Mouse (Mus musculus): Measurements from ENCODE around the gene Suds3. TPM values are rescaled to one million over a fixed set of nuclear protein-coding genes. Genes with fewer than 3 reads are reported as not detected.

The Suds3 gene
- polyA plus RNA-seq, 1 experiment from 2014 or later: 51.1 TPM

DNA sequence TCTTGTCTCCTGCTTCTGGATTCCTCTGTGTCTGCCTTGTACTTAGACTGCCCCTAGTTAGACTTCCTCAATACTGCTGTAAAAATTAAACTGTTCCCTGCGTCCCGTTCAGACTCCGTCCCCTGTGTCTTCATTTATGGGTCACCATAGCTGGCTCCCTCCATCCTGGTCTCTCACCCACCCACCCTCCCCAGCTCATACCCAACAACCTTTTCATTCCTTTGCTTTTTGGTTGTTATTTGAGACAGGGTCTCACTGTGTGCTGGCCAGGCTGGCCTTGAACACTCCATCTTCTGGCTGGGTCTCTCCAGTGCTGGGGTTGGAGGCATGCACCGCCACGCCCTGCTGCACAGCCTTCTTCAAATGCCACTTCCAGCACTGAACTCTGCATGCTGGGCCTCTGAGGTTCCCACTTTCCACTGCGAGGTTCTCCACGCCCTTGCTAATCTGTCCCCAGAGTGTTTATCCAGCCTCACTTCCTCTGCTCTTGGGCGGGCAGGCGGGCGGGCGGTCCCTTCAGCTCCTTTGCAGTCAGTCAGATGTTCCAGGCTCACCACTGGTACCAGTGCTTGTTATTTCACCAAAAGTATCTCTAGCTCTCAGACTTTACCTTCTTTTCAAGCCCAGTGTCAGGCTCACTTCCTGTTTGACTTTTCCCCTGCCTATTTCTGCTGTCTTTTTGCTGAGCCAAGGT lies 22.5 kb upstream of the Suds3 start:
- no peak overlapping the region for H3K4me3 ChIP-seq (ENCODE audit: low read depth, low read length)
- no peak overlapping the region for H3K9ac ChIP-seq (replicated peaks; ENCODE audit: low read depth, low read length)
- H3K9me3 ChIP-seq (ENCODE audit: control insufficient read depth, low read length): no peaks in the 10 kb centered on the region
- no peak overlapping the region for H3K4me2 ChIP-seq (ENCODE audit: low read depth, low read length)
- H3K27me3 ChIP-seq (ENCODE audit: control insufficient read depth, insufficient read depth, low read length): no peaks in the 10 kb centered on the region
- WGBS: 90% methylated on average over 11 of the region's 11 CpGs
- no peak overlapping the region for H3K27ac ChIP-seq (ENCODE audit: low read depth, low read length)
- no peaks in the 10 kb centered on the region for H3K36me3 ChIP-seq (ENCODE audit: control insufficient read depth, insufficient read depth, low read length)
- no peaks in the 10 kb centered on the region for H3K4me1 ChIP-seq (ENCODE audit: control insufficient read depth, insufficient read depth, low read length)
- no peak for ATAC-seq (ENCODE audit: low read depth)

DNA sequence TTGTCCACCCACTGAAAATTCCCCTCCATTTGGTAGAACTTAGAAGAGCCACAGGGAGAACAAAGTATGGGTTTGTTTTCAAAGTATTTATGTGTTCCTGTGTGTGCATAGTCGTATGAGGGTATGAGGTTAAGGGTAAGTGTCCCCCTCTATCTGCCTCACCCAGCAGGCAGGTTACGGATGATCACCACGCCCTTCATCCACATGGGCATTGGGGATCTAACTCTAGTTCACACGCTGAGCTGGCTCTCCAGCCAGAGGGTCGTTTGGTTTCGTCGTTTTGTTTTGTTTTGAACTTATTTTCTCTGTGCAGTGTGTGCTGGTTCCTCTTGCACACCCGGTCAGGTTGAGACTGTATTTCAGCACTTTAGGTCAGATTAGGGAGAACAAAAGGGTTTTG lies 21.7 kb upstream of the Suds3 start:
- Histone ChIP-seq H3K27me3 (ENCODE audit: control insufficient read depth, insufficient read depth, low read length) (no peaks in the 10 kb centered on the region), H3K36me3 (ENCODE audit: control insufficient read depth, insufficient read depth, low read length) (no peaks in the 10 kb centered on the region), H3K9me3 (ENCODE audit: control insufficient read depth, low read length) (no peaks in the 10 kb centered on the region), H3K4me1 (ENCODE audit: control insufficient read depth, insufficient read depth, low read length) (no peaks in the 10 kb centered on the region), H3K27ac (ENCODE audit: low read depth, low read length) (no peak overlapping the region), H3K4me3 (ENCODE audit: low read depth, low read length) (no peak overlapping the region), H3K4me2 (ENCODE audit: low read depth, low read length) (no peak overlapping the region), H3K9ac (replicated peaks; ENCODE audit: low read depth, low read length) (no peak overlapping the region)
- WGBS: 85% methylated on average over 8 of the region's 8 CpGs
- no peak for ATAC-seq (ENCODE audit: low read depth)

DNA sequence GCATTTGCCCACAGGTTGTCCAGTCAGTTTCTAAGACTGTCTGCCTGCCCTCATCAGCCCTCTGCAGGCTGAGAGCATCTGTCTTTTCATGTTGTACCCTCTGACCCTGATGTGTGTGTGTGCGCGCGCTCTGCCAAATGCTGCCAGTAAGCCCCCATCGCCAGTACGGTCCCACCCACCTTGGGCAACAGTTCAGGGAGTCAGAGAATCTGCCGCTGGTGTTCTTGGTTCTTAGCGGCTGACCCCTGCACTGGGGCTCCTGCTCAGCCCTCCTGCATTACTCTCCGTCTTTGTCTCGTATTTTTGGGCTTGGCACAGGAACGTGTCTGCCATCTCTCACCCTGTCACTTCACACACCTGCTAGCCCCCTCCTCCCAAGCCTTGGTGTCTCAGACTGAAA lies 21.1 kb upstream of the Suds3 start:
- WGBS: 70% methylated on average over 10 of the region's 10 CpGs
- no peaks in the 10 kb centered on the region for H3K27me3 ChIP-seq (ENCODE audit: control insufficient read depth, insufficient read depth, low read length)
- no peaks in the 10 kb centered on the region for H3K36me3 ChIP-seq (ENCODE audit: control insufficient read depth, insufficient read depth, low read length)
- no peaks in the 10 kb centered on the region for H3K4me1 ChIP-seq (ENCODE audit: control insufficient read depth, insufficient read depth, low read length)
- no peak overlapping the region for H3K4me3 ChIP-seq (ENCODE audit: low read depth, low read length)
- H3K4me2 ChIP-seq (ENCODE audit: low read depth, low read length): no peak overlapping the region
- no peak overlapping the region for H3K27ac ChIP-seq (ENCODE audit: low read depth, low read length)
- no peak overlapping the region for H3K9ac ChIP-seq (replicated peaks; ENCODE audit: low read depth, low read length)
- no peak for ATAC-seq (ENCODE audit: low read depth)
- H3K9me3 ChIP-seq (ENCODE audit: control insufficient read depth, low read length): no peaks in the 10 kb centered on the region

DNA sequence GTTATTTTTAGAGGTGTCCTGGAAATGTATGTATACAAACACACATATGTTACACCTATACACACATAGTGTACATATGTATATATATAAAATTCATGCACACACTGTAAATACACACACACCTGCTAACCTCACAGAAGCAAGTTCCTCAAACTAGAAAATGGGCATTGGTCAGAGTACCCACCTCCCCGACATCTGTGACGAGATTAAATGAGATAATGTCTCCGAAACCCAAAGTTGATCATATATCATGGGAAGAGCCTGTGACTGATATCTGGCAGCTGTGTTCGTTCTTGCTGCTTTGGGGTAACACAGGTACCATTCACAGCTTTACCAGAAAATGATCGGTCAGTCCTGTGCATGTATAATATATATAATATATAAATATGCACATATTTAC lies 20.7 kb upstream of the Suds3 start:
- H3K36me3 ChIP-seq (ENCODE audit: control insufficient read depth, insufficient read depth, low read length): no peaks in the 10 kb centered on the region
- no peak overlapping the region for H3K4me2 ChIP-seq (ENCODE audit: low read depth, low read length)
- H3K9me3 ChIP-seq (ENCODE audit: control insufficient read depth, low read length): no peaks in the 10 kb centered on the region
- 89% methylated on average over 5 of the region's 5 CpGs for WGBS
- no peaks in the 10 kb centered on the region for H3K27me3 ChIP-seq (ENCODE audit: control insufficient read depth, insufficient read depth, low read length)
- no peak for ATAC-seq (ENCODE audit: low read depth)
- H3K9ac ChIP-seq (replicated peaks; ENCODE audit: low read depth, low read length): no peak overlapping the region
- no peak overlapping the region for H3K4me3 ChIP-seq (ENCODE audit: low read depth, low read length)
- no peaks in the 10 kb centered on the region for H3K4me1 ChIP-seq (ENCODE audit: control insufficient read depth, insufficient read depth, low read length)
- H3K27ac ChIP-seq (ENCODE audit: low read depth, low read length): no peak overlapping the region

DNA sequence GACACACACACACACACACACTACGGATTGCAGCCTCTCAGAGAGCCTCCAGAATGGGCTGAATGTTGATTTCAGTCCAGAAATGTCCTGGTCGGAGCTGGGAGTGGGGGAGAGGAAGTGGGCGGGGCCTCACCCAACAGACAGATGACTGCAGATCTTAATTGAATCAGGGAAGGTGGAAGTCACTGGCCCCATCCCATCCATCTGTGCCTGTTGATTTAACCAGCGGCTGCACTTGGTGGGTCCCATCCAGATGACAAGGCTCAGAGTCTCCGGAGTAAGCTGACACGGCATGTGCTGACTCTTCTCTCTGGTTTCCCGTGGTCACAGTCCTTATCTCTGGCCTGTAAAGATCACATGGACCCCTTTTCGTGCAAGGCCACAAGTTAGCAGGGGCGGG lies 20.0 kb upstream of the Suds3 start:
- Histone ChIP-seq H3K36me3 (ENCODE audit: control insufficient read depth, insufficient read depth, low read length) (no peaks in the 10 kb centered on the region), H3K4me3 (ENCODE audit: low read depth, low read length) (no peak overlapping the region), H3K9ac (replicated peaks; ENCODE audit: low read depth, low read length) (no peak overlapping the region), H3K4me2 (ENCODE audit: low read depth, low read length) (no peak overlapping the region), H3K27ac (ENCODE audit: low read depth, low read length) (no peak overlapping the region), H3K9me3 (ENCODE audit: control insufficient read depth, low read length) (no peaks in the 10 kb centered on the region), H3K27me3 (ENCODE audit: control insufficient read depth, insufficient read depth, low read length) (no peaks in the 10 kb centered on the region), H3K4me1 (ENCODE audit: control insufficient read depth, insufficient read depth, low read length) (no peaks in the 10 kb centered on the region)
- ATAC-seq (ENCODE audit: low read depth): no peak
- 48% methylated on average over 9 of the region's 9 CpGs for WGBS

DNA sequence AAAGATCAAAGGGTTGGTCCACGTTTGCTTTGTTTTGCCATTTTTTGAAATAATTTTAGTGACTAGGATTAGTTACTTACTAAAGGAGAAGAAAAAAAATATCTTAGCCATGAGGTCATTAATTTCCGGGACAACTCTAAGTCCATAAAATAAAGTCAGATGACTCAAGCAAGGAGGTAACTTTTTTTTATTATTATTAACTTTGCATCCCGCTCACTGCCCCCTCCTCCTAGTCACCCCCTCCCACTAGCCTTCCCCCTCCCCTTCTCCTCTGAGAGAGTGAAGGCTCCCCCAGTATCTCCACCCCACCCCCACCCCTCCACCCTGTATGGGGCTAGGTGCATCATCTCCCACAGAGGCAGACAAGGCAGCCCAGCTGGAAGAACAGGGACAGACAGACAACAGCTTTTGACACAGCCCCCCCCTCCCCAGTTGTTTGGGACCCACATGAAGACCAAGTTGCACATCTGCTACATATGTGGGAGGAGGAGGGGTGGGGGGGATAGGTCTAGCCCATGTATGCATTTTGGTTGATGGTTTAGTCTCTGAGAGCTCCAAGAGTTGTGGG lies 19.1 kb upstream of the Suds3 start:
- no peaks in the 10 kb centered on the region for H3K27me3 ChIP-seq (ENCODE audit: control insufficient read depth, insufficient read depth, low read length)
- no peaks in the 10 kb centered on the region for H3K36me3 ChIP-seq (ENCODE audit: control insufficient read depth, insufficient read depth, low read length)
- no peak overlapping the region for H3K27ac ChIP-seq (ENCODE audit: low read depth, low read length)
- no peak for ATAC-seq (ENCODE audit: low read depth)
- H3K4me3 ChIP-seq (ENCODE audit: low read depth, low read length): no peak overlapping the region
- H3K9me3 ChIP-seq (ENCODE audit: control insufficient read depth, low read length): no peaks in the 10 kb centered on the region
- no peak overlapping the region for H3K4me2 ChIP-seq (ENCODE audit: low read depth, low read length)
- no peaks in the 10 kb centered on the region for H3K4me1 ChIP-seq (ENCODE audit: control insufficient read depth, insufficient read depth, low read length)
- H3K9ac ChIP-seq (replicated peaks; ENCODE audit: low read depth, low read length): no peak overlapping the region
- 75% methylated on average over 3 of the region's 3 CpGs for WGBS

DNA sequence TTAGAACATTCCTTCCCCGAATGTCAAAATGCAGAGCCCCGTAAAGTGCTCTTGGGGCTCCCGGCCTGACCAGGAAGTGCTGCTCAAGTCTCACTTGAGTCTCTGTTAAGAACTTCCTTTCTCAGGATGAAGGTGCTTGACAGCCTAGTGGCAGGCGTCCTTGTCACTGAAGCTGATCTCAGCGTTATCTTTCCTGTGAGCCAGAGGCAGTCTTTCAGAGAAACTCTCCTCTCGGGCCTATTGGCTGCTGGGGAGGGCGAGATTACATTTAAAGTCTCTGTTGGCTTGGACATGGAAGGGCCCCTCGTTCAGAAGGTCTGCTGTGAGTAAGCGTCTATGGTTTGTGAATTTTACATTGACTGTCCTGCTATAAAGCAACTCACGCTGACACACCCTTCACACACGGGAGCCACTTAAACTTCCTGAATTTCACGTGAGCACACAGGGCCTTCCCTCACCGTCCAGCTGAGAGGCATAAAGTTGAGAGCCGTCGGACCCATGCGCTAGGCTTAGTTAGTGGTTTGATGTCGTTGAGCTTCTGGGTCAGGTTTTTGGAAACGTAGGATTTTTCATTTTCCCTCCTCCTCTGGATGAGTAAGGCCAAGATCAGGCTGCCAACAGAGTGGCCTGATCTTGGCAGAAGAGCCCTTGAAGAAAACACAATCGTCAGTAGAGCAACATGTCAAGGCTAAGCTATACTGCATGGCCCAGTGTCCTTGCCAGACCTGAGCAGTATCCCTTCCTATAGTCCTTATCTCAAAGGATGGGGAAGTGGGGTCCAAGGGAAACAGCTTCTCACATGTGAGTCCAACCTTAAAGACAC lies 18.4 kb upstream of the Suds3 start:
- Histone ChIP-seq H3K9me3 (ENCODE audit: control insufficient read depth, low read length) (no peaks in the 10 kb centered on the region), H3K27me3 (ENCODE audit: control insufficient read depth, insufficient read depth, low read length) (no peaks in the 10 kb centered on the region), H3K36me3 (ENCODE audit: control insufficient read depth, insufficient read depth, low read length) (no peaks in the 10 kb centered on the region), H3K27ac (ENCODE audit: low read depth, low read length) (no peak overlapping the region), H3K9ac (replicated peaks; ENCODE audit: low read depth, low read length) (no peak overlapping the region), H3K4me1 (ENCODE audit: control insufficient read depth, insufficient read depth, low read length) (no peaks in the 10 kb centered on the region), H3K4me3 (ENCODE audit: low read depth, low read length) (no peak overlapping the region), H3K4me2 (ENCODE audit: low read depth, low read length) (no peak overlapping the region)
- 84% methylated on average over 19 of the region's 19 CpGs for WGBS
- ATAC-seq (ENCODE audit: low read depth): no peak

DNA sequence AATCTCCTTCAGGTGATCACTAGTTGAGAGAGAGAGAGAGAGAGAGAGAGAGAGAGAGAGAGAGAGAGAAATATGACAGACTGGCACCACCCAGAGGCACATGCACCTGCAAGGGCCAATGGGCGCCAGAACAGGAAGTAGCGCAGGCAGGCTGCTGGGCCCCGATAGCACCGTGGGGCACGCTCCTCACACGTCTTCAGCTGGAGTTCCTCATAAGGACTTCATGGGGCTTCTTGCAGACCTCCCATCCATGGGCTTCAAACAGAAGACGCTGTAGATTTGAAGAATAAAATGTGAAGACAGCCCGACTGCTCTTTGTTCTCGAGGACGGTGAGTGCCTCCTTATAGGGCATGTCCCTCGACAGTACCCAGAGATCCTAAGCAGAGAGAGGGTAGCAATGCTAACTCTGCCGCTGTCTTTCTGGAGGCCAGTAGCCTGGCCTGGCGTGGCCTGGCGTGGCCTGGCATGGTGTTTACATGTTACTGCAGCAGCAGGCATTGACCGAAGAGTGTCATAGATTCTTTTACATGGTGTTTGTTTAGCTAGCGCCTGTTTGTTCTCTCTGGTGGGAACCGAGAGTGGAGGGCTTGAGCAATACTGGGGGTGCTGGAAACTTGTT lies 17.6 kb upstream of the Suds3 start:
- Histone ChIP-seq H3K9ac (replicated peaks; ENCODE audit: low read depth, low read length) (no peak overlapping the region), H3K27me3 (ENCODE audit: control insufficient read depth, insufficient read depth, low read length) (no peaks in the 10 kb centered on the region), H3K27ac (ENCODE audit: low read depth, low read length) (no peak overlapping the region), H3K9me3 (ENCODE audit: control insufficient read depth, low read length) (no peaks in the 10 kb centered on the region), H3K4me2 (ENCODE audit: low read depth, low read length) (no peak overlapping the region), H3K4me1 (ENCODE audit: control insufficient read depth, insufficient read depth, low read length) (no peaks in the 10 kb centered on the region), H3K36me3 (ENCODE audit: control insufficient read depth, insufficient read depth, low read length) (no peaks in the 10 kb centered on the region), H3K4me3 (ENCODE audit: low read depth, low read length) (no peak overlapping the region)
- 93% methylated on average over 17 of the region's 17 CpGs for WGBS
- no peak for ATAC-seq (ENCODE audit: low read depth)

DNA sequence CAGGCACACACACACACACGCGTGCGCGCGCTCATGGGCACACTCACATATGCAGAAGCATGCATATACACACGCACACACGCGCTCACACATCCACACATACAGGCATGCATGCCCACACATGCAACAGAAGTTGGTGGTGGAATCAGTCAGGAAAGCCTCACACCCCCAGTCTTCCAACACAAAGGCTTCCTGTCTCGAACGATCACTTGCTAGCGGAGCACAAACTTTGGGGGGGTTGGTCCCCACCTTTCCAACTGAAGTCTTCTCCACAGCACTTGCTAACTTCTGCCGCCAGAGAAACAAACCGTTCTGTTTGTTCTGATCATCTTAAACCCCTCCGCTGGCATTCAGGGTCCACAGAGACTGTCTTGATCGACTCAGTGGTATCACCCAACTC lies 14.8 kb upstream of the Suds3 start:
- Histone ChIP-seq H3K27me3 (ENCODE audit: control insufficient read depth, insufficient read depth, low read length) (no peaks in the 10 kb centered on the region), H3K9me3 (ENCODE audit: control insufficient read depth, low read length) (no peaks in the 10 kb centered on the region), H3K4me3 (ENCODE audit: low read depth, low read length) (no peak overlapping the region), H3K36me3 (ENCODE audit: control insufficient read depth, insufficient read depth, low read length) (no peaks in the 10 kb centered on the region), H3K27ac (ENCODE audit: low read depth, low read length) (no peak overlapping the region), H3K4me1 (ENCODE audit: control insufficient read depth, insufficient read depth, low read length) (no peaks in the 10 kb centered on the region), H3K4me2 (ENCODE audit: low read depth, low read length) (no peak overlapping the region), H3K9ac (replicated peaks; ENCODE audit: low read depth, low read length) (no peak overlapping the region)
- no peak for ATAC-seq (ENCODE audit: low read depth)
- WGBS: 95% methylated on average over 15 of the region's 15 CpGs
